Mouse (Mus musculus): ENCODE measurements around the gene Cd53. TPM values are rescaled to one million over a fixed set of nuclear protein-coding genes. Genes with fewer than 3 reads are reported as not detected.
A peak's percentile ranks its signal among the peaks of the same experiment; 100 is the strongest.

Cd53 gene
- polyA plus RNA-seq, 1 experiment from 2014 or later: 2.0 TPM

- WGBS: 2% methylated on average over 31 of the region's 31 CpGs
These were observed 68.4 kb downstream of the Cd53 start for GRCm38 (mm10) chr3:106721397-106722027.

More at GRCm38 (mm10) chr3:106721397-106722027, 68.4 kb downstream of the Cd53 start:
- no peaks in the 10 kb centered on the region for H3K27me3 ChIP-seq (ENCODE audit: low read depth, poor library complexity, severe bottlenecking)
- peak; percentile 87 for DNase-seq (ENCODE audit: low spot score)
- H3K36me3 ChIP-seq: no peaks in the 10 kb centered on the region
- H3K27ac ChIP-seq: peak overlapping the region; percentile 84
- peak overlapping the region; percentile 72 for H3K4me3 ChIP-seq
- H3K4me1 ChIP-seq: peaks cover 3% of the 10 kb centered on the region; the same call in 1 of the 2 replicates
- no peaks in the 10 kb centered on the region for H3K9me3 ChIP-seq (replicated peaks)

Other genes starting within 250 kb of the Cd53 start
- gene Dram2, start 242.4 kb downstream of the Cd53 start, polyA plus RNA-seq (2016; fragmentation: Nextera tagmentation; extraction: Ambion mirVana): 28.1 and 28.3 TPM in 2 replicates
- 38.9 and 46.4 TPM in 2 replicates for gene Cept1, start 242.3 kb downstream of the Cd53 start, polyA plus RNA-seq (2016; fragmentation: Nextera tagmentation; extraction: Ambion mirVana)
- gene Lrif1, start 105.2 kb downstream of the Cd53 start, polyA plus RNA-seq (2016; fragmentation: Nextera tagmentation; extraction: Ambion mirVana): 8.9 and 11.7 TPM in 2 replicates
- not detected in 2 replicates for gene Olfr266, start 36.1 kb upstream of the Cd53 start, polyA plus RNA-seq (2016; fragmentation: Nextera tagmentation; extraction: Ambion mirVana)
- gene Kcna3, start 246.0 kb upstream of the Cd53 start, polyA plus RNA-seq (2016; fragmentation: Nextera tagmentation; extraction: Ambion mirVana): 2.0 and 2.1 TPM in 2 replicates

Data from limb, embryonic 10.5 days (tissue).